Mouse (Mus musculus) heart, adult 8-10 months (tissue): ENCODE results near the gene Lamtor1. TPM values are rescaled to one million over a fixed set of nuclear protein-coding genes. Genes with fewer than 3 reads are reported as not detected.

Experiments
- DNase-seq: peaks from one replicate; pipeline ENCODE4 v3.0.0; 2022; ENCODE audit warnings: low spot score
- total RNA-seq, 4 experiments: library from RNA; stranded (reverse); gene quantifications; 2 replicates each; pipeline ENCODE4 v1.2.4; 2022

Lamtor1 gene
- 100 to 1,000 TPM; 119 to 133 (median 122) TPM for total RNA-seq

DNA sequence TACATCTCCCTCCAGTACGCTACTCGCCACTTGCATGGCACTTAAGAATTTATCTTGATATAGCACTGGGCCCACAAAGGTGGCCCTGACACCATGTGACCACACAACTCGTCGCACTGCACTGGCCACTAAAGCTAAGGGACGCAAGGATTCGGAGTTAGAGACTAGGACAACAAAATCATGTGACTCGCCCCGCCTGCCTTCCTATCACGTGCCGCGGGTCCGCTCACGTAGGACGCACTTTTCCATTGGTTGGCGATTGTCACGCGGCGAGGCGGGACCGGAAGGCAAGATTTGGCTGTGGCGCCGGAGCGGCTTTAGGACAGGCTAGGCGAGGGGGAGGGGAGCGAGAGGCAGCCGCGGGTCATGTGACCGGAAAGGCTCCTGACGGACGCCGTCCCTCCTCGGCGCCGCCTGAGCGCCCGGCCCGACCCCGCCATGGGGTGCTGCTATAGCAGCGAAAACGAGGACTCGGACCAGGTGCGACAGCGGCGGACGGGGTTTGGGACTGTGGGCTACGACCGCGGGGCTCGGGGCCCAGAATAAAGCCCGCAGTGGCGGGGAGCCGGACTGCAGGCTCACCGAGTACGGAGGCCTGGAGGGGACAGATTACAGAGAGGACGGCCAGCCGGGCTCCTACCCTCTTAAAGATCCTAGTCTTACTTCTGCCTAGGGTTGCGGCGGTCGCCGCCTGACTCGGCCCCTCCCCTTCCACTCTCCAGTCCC lies at the start of gene Lamtor1:
TSS of gene Lamtor1 (plus strand) at position 344 of the 726 bp plus-strand sequence.
- peak; percentile 100 for DNase-seq

- DNase-seq: no peak
These were observed 48.6 kb upstream of the Lamtor1 start, which contains the start of gene Folr2 for GRCm38 (mm10) chr7:101857094-101857493. Gene Folr2 (minus strand): TSS chr7:101857194.

DNA sequence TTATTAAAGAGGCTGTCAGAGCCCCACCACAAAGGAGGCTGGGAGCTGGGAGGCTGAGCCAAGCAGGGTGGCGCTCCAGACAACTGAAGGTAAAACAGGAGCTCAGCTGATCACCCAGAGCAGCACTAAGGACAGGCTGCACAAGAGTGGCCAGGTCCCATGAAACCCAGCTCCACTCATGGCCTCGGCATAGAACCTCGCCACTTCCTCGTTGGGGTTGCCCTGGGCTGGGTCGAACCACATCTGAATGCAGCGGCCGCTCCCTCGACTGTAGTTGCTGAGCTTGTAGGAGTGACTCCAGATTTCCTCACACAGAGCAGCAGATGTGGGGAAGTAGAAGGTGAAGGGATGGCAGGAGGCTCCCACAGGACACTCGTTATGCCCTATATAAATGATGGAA lies 47.3 kb upstream of the Lamtor1 start:
- no peak for DNase-seq

GRCm38 (mm10) chr7:101860978-101861377 lies 44.7 kb upstream of the Lamtor1 start:
- DNase-seq: no peak

DNA sequence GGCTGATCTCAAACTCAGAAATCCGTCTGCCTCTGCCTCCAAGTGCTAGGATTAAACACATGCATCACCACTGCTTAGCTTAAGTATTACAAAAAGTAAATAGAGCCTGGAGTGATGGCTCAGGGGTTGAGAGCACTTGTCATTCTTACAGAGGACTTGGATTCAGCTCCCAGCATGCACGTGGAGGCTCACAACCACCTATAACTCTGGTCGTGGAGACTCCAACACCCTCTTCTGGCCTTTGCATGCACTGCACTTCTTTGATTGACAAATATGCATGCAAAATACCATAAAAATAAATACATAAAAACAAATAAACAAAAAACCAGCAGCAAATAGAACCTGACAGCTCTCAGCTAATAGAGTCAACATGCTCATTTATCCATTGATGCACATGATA lies 43.4 kb upstream of the Lamtor1 start:
- no peak for DNase-seq

DNA sequence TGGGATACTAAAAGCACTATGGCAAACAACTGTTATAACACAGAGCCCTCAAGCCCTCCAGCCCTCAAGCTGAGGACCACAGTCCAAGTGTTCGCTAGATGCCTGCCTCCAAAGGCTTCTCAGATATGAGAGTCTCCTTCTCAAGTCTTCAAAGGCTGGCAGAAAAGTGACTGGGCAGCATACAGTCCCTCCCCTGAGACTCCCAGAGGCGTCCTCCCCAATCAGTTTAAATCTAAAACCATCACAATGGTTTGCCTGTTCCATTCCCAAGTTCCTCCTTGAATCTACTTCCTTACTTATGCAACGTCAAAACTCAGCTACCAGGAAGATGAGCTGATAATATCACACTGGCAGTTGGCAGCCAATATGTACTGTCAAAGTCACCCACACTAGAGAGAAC lies 42.3 kb upstream of the Lamtor1 start, which contains the start of gene Anapc15:
TSS of gene Anapc15 (plus strand) at position 301 of the 400 bp plus-strand sequence.
- no peak for DNase-seq

DNA sequence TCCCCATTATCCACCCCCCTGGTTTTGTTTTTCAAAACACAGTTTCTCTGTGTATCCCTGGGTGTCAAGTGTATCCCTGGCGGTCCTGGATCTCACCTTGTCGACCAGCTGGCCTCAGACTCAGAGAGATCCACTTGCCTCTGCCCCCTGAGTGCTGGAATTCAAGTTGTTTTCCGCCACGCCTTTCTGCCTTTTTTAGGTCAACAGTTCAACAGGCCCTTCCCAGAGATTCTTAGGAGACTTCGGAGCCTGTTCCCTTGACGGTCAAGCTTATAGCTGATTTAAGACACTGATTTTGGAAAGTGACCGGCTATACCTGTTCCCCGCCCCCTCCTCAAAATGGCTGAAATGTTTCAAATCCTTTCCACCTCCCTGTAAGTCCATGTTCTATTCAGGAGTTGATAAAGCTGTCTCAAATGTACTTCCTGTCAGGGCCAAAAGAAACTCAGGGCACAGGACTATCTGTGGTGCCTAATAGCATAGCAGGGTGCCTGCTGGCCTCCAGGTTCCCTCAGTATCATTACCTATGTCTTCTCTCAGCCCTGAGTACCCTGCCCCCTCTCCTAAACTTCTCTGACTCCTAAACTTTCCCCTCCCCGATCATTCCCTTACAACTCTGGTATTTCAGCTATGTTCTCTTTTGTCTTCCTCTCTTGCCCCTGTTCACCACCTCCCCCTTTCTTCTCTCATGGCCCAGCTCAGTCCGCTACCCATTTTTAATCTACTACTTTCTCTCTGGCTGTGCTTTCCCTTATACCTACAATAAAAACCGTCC lies 39.0 kb upstream of the Lamtor1 start:
- no peak for DNase-seq

DNA sequence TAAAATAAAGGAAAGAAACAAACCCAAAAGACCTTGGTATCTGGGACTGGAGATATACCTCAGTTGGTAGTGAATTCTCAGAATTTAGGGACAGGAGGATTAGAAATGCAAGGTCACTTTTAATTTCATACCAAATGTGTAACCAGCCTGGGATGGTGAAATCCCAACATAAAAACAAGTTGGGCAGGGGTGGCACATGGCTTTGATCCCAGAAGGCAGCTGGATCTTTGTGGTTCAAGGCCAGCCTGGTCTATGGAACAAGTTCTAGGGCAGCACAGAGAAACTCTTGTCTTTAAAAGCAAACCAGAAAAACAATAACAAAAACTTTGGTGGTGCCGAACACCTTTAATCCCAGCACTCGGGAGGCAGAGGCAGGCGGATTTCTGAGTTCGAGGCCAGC lies 38.2 kb upstream of the Lamtor1 start:
- no peak for DNase-seq

DNA sequence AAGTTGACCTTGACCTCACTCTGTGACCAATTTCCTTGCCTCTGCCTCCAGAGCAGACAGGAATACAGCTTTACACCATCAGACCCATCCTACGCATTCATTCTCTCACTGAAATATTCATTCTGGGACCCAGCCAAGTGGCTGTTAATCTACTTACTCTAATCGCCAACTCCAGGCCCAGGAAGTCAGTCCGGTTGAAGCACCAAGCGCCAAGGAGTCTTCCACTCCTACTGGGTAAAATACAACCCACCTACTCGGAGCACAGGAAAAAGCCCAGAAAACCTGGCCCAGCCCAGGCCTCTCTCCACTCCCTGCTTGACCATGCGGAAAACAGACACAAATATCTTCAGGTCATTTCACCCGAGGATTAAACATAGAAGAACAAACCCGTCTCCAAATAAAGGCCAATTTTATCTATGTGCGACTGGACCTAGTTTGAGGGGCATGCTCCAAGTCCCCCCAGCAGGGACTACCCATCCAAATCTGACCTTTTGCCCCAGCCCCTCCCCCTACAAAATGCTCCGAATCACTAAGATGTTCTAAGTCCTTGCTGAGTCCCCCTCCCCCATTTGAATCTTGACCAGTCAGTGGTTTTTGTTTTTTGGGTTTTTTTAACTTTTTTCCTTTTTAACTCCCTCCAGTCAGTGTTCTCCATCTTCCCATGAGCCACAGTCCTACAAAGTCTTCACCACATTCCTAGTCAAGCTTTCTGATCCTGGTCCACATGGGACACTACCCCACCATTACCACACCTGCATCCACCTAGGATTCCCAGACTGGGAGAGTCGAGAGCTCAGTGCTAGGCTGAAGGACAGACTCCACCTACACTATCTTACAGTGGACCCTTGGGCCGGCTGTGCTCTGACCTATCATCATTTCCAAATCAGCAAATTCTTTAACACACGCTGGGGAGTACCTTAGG lies 37.2 kb upstream of the Lamtor1 start:
- no peak for DNase-seq

GRCm38 (mm10) chr7:101869163-101869500 lies 36.6 kb upstream of the Lamtor1 start:
- DNase-seq: no peak

DNA sequence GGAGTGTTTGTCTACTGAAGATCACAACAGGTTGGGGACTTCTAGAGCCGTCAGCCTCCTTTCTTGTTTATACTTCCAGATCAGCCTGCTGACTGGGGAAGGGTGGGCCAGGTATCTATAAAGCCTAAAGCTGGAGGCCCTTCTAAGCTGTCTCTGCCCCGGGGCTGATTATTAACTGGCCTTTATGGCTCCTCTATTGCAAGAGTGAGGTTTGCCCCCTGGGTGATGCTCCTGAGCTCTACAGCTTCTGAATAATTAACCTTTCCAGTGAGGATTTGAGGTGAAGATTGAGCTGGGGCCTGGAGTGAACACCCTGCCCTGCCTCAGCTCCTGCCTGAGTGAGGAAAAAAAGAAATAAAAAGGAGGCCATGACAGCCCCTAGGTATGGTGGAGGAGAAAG lies 35.1 kb upstream of the Lamtor1 start, which contains the start of gene Folr1:
TSS of gene Folr1 (minus strand) at position 160 of the 400 bp plus-strand sequence.
- DNase-seq: no peak

- DNase-seq: no peak
These were observed 34.4 kb upstream of the Lamtor1 start for GRCm38 (mm10) chr7:101871296-101871695.

GRCm38 (mm10) chr7:101875978-101876377 lies 29.7 kb upstream of the Lamtor1 start:
- DNase-seq: no peak

DNA sequence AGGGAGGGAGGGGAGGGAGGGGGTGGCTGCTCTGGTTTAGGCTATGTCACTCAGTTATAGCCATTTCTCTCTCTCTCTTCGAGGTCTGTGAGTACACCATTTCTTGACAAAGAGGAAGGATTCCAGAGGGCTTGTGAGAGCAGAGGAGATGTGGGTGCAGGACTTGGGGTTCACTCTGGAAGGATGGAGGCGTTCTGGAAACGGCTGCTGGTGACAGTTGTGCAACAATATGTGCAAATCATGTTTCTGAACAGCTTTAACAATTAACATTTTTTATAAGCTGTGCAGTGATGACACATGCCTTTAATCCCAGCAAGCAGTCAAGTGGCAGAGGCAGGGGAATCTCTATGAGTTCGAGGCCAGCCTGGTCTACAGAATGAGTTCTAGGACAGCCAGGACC lies 24.8 kb upstream of the Lamtor1 start:
- no peak for DNase-seq

DNA sequence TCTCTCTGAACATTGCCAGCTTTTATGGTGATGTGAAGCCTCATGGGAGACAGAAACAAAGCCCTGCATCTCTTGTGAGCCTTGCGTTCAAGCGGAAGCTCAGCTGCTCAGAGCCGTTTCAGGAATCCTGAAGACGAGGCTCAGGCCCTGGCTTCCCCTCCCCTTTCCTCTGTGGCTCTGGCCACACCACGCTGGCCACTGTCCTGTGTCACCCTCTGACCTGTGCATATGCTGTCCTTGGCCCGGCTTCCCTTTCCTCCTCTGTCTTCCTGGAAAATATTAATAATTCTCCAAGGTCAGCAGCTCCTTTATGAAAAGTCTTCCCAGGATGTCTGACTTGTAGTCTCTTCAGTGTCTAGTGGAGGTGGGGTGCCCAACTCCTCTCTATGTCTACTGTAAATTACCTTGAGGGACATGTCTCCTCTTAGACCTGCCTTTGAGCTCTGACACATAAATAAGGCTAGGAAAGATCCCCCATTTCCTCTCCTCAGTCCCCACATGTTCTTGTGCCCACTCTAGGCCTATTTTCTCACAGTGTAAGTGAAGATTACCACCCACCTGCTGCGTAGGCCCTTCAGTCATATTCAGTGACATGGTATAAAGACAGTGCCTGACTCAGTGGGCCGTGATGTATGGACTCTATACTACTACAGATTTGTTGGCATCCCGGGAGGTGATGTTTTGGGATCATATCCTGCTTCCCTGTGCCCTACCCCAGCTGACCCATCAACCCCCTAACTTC lies 23.1 kb upstream of the Lamtor1 start:
- no peak for DNase-seq

GRCm38 (mm10) chr7:101884160-101884559 lies 21.5 kb upstream of the Lamtor1 start:
- DNase-seq: no peak

GRCm38 (mm10) chr7:101886274-101886673 lies 19.4 kb upstream of the Lamtor1 start:
- DNase-seq: no peak

- DNase-seq: no peak
These were observed 17.2 kb upstream of the Lamtor1 start for GRCm38 (mm10) chr7:101888460-101888859.

DNA sequence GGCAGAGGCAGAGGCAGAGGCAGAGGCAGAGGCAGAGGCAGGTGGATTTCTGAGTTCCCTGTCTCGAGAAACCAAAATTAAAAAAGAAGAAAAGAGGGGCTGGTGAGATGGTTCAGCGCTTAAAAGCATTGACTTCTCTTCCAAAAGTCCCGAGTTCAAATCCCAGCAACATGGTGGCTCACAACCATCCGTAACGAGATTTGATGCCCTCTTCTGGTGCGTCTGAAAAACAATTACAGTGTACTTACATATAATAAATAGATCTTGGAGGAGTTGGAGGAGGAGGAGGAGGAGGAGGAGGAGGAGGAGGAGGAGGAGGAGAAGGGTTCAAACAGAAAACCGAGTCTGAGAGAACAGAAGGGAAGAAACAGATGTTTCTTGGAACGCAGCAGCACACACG lies 10.0 kb upstream of the Lamtor1 start:
- no peak for DNase-seq

- DNase-seq: peak; percentile 98
These were observed 9.3 kb upstream of the Lamtor1 start for GRCm38 (mm10) chr7:101896104-101897066.
